Mouse (Mus musculus) forebrain, embryonic 11.5 days (tissue): Measurements from ENCODE around the gene Csnka2ip. TPM values are rescaled to one million over a fixed set of nuclear protein-coding genes. Genes with fewer than 3 reads are reported as not detected.

ENCODE experiments used
- ATAC-seq: fragments of 200-750 bp; cut with Nextera tagmentation; replicated peaks from 2 replicates; pipeline ENCODE4 v1.8.0; 2017; ENCODE audit warnings: moderate TSS enrichment; ENCODE audit not compliant: low FRiP score
- DNase-seq: peaks from one replicate; pipeline ENCODE4 v3.0.0-alpha.2; 2017; ENCODE audit warnings: low spot score
- H3K27ac ChIP-seq: fragments of 300-500 bp; sonication (generic); 2 replicates; pipeline ENCODE4 v1.5.1; 2014; ENCODE audit warnings: low read depth, low read length
- H3K27me3 ChIP-seq: fragments of 300-500 bp; sonication (generic); 2 replicates; pipeline ENCODE4 v1.6.1; 2014; ENCODE audit warnings: mild to moderate bottlenecking, low read length, mixed read lengths; ENCODE audit not compliant: control insufficient read depth, insufficient read depth
- H3K36me3 ChIP-seq: fragments of 300-500 bp; sonication (generic); 2 replicates; pipeline ENCODE4 v1.6.1; 2014; ENCODE audit warnings: mild to moderate bottlenecking, low read length, moderate library complexity, mixed read lengths; ENCODE audit not compliant: control insufficient read depth, insufficient read depth
- H3K4me1 ChIP-seq: fragments of 300-500 bp; sonication (generic); replicated peaks from 2 replicates; pipeline ENCODE4 v1.6.1; 2014; ENCODE audit warnings: low read length, mixed read lengths; ENCODE audit not compliant: control insufficient read depth, insufficient read depth
- H3K4me2 ChIP-seq: fragments of 300-500 bp; sonication (generic); 2 replicates; pipeline ENCODE4 v1.6.1; 2014; ENCODE audit warnings: low read depth, mild to moderate bottlenecking, low read length, moderate library complexity, mixed read lengths; ENCODE audit not compliant: severe bottlenecking
- H3K4me3 ChIP-seq: fragments of 300-500 bp; sonication (generic); 2 replicates; pipeline ENCODE4 v1.5.1; 2014; ENCODE audit warnings: low read depth, low read length
- H3K9ac ChIP-seq: fragments of 300-500 bp; sonication (generic); 2 replicates; pipeline ENCODE4 v1.6.1; 2014; ENCODE audit warnings: low read length
- H3K9me3 ChIP-seq: fragments of 300-500 bp; sonication (generic); 2 replicates; pipeline ENCODE4 v1.6.1; 2016; ENCODE audit warnings: low read length, mixed read lengths; ENCODE audit not compliant: control insufficient read depth
- WGBS: fragments of 180-500 bp; shearing (Covaris S2); extraction: QIAGEN DNeasy Blood & Tissue Kit; methylation state at CpG from one replicate; pipeline ENCODE4 v1.1.7; 2014; 5-methylcytosine and 5-hydroxymethylcytosine counted together
- polyA plus RNA-seq: library from polyadenylated mRNA; unstranded; fragments of >200 nt; fragmentation: Nextera tagmentation; extraction: Ambion mirVana; gene quantifications from 2 replicates; pipeline ENCODE4 v1.2.1, GENCODE M21; 2014

Gene Csnka2ip
- polyA plus RNA-seq, 1 experiment from 2014 or later, result not detected

- ATAC-seq (no peak), DNase-seq (no peak)
- no peaks in the 10 kb centered on the region for H3K4me1 ChIP-seq
- 96% methylated on average over 8 of the region's 8 CpGs for WGBS
- H3K9ac ChIP-seq, result no peak overlapping the region
- no peaks in the 10 kb centered on the region for H3K9me3 ChIP-seq
- no peak overlapping the region for H3K27ac ChIP-seq
- no peak overlapping the region for H3K4me2 ChIP-seq
- H3K36me3 ChIP-seq, result no peaks in the 10 kb centered on the region
- no peaks in the 10 kb centered on the region for H3K27me3 ChIP-seq
- H3K4me3 ChIP-seq, result no peak overlapping the region
Observed at GRCm38 (mm10) chr16:64585599-64586261, 16.5 kb downstream of the Csnka2ip start.

GRCm38 (mm10) chr16:64584591-64584990, 17.6 kb downstream of the Csnka2ip start:
- no peak for ATAC-seq
- no peak overlapping the region for H3K4me2 ChIP-seq
- no peak overlapping the region for H3K27ac ChIP-seq
- no peak for DNase-seq
- 89% methylated on average over 4 of the region's 4 CpGs for WGBS
- no peak overlapping the region for H3K4me3 ChIP-seq
- H3K4me1 ChIP-seq, result no peaks in the 10 kb centered on the region
- H3K9me3 ChIP-seq, result no peaks in the 10 kb centered on the region
- H3K27me3 ChIP-seq, result no peaks in the 10 kb centered on the region
- H3K9ac ChIP-seq, result no peak overlapping the region
- H3K36me3 ChIP-seq, result no peaks in the 10 kb centered on the region

GRCm38 (mm10) chr16:64583406-64583805, 18.8 kb downstream of the Csnka2ip start:
- 66% methylated on average over 3 of the region's 3 CpGs for WGBS
- Histone ChIP-seq H3K4me1 (no peaks in the 10 kb centered on the region), H3K27me3 (no peaks in the 10 kb centered on the region), H3K36me3 (no peaks in the 10 kb centered on the region), H3K4me2 (no peak overlapping the region), H3K27ac (no peak overlapping the region), H3K9ac (no peak overlapping the region), H3K4me3 (no peak overlapping the region), H3K9me3 (no peaks in the 10 kb centered on the region)
- DNase-seq, result no peak
- no peak for ATAC-seq

GRCm38 (mm10) chr16:64569496-64569895, 32.7 kb downstream of the Csnka2ip start:
- 93% methylated on average over 8 of the region's 8 CpGs for WGBS
- no peaks in the 10 kb centered on the region for H3K9me3 ChIP-seq
- H3K27me3 ChIP-seq, result no peaks in the 10 kb centered on the region
- H3K27ac ChIP-seq, result no peak overlapping the region
- H3K9ac ChIP-seq, result no peak overlapping the region
- H3K4me2 ChIP-seq, result no peak overlapping the region
- no peak overlapping the region for H3K4me3 ChIP-seq
- ATAC-seq, result no peak
- no peak for DNase-seq
- no peaks in the 10 kb centered on the region for H3K4me1 ChIP-seq
- no peaks in the 10 kb centered on the region for H3K36me3 ChIP-seq

GRCm38 (mm10) chr16:64563081-64563480, 39.1 kb downstream of the Csnka2ip start:
- ATAC-seq, result no peak
- Histone ChIP-seq H3K36me3 (no peaks in the 10 kb centered on the region), H3K9ac (no peak overlapping the region), H3K27ac (no peak overlapping the region), H3K4me3 (no peak overlapping the region), H3K4me1 (no peaks in the 10 kb centered on the region), H3K9me3 (no peaks in the 10 kb centered on the region), H3K27me3 (no peaks in the 10 kb centered on the region), H3K4me2 (no peak overlapping the region)
- WGBS, result 72% methylated on average over 1 of the region's 1 CpGs
- DNase-seq, result no peak

GRCm38 (mm10) chr16:64558518-64558917, 43.7 kb downstream of the Csnka2ip start:
- 51% methylated on average over 2 of the region's 2 CpGs for WGBS
- DNase-seq (no peak), ATAC-seq (no peak)
- Histone ChIP-seq H3K27ac (no peak overlapping the region), H3K9me3 (no peaks in the 10 kb centered on the region), H3K4me1 (no peaks in the 10 kb centered on the region), H3K27me3 (no peaks in the 10 kb centered on the region), H3K4me2 (no peak overlapping the region), H3K36me3 (no peaks in the 10 kb centered on the region), H3K4me3 (no peak overlapping the region), H3K9ac (no peak overlapping the region)

GRCm38 (mm10) chr16:64526883-64527282, 75.3 kb downstream of the Csnka2ip start:
- Histone ChIP-seq H3K4me2 (no peak overlapping the region), H3K27ac (no peak overlapping the region), H3K4me3 (no peak overlapping the region), H3K9me3 (no peaks in the 10 kb centered on the region), H3K27me3 (no peaks in the 10 kb centered on the region), H3K9ac (no peak overlapping the region), H3K36me3 (no peaks in the 10 kb centered on the region), H3K4me1 (no peaks in the 10 kb centered on the region)
- DNase-seq (no peak), ATAC-seq (no peak)
- 92% methylated on average over 2 of the region's 2 CpGs for WGBS

- ATAC-seq (no peak), DNase-seq (no peak)
- H3K4me3 ChIP-seq, result no peak overlapping the region
- no peak overlapping the region for H3K4me2 ChIP-seq
- no peaks in the 10 kb centered on the region for H3K4me1 ChIP-seq
- 58% methylated on average over 5 of the region's 5 CpGs for WGBS
- no peaks in the 10 kb centered on the region for H3K27me3 ChIP-seq
- no peak overlapping the region for H3K9ac ChIP-seq
- no peak overlapping the region for H3K27ac ChIP-seq
- H3K36me3 ChIP-seq, result no peaks in the 10 kb centered on the region
- H3K9me3 ChIP-seq, result no peaks in the 10 kb centered on the region
Observed at GRCm38 (mm10) chr16:64524051-64524645, 78.1 kb downstream of the Csnka2ip start.

GRCm38 (mm10) chr16:64513423-64513822, 88.8 kb downstream of the Csnka2ip start:
- ATAC-seq (no peak), DNase-seq (no peak)
- Histone ChIP-seq H3K9ac (no peak overlapping the region), H3K36me3 (no peaks in the 10 kb centered on the region), H3K9me3 (no peaks in the 10 kb centered on the region), H3K4me3 (no peak overlapping the region), H3K4me2 (no peak overlapping the region), H3K27me3 (no peaks in the 10 kb centered on the region), H3K27ac (no peak overlapping the region), H3K4me1 (no peaks in the 10 kb centered on the region)
- 78% methylated on average over 2 of the region's 2 CpGs for WGBS
